Mouse (Mus musculus): ENCODE data around the gene Jmjd8.

GRCm38 (mm10) chr17:25867509-25867835 lies 38.8 kb downstream of the Jmjd8 start:
- TF ChIP-seq CTCF (IDR thresholded peaks at IDR 0.05; ENCODE audit: borderline replicate concordance, insufficient read depth, low read length), result no peak
- TF ChIP-seq POLR2A (IDR thresholded peaks at IDR 0.05; ENCODE audit: low read depth, low read length), result no peak

Measured in embryonic fibroblast, embryonic 13.5 days (primary cell).